Mouse (Mus musculus) erythroblast, embryonic 14.5 days (primary cell): ENCODE results near the gene Cdc42ep4.

ENCODE experiments used
- GATA1 ChIP-seq: IDR thresholded peaks from 2 replicates; pipeline ENCODE4 v1.6.1; 2012; ENCODE audit warnings: low read length, inconsistent platforms, mixed read lengths
- TAL1 ChIP-seq: IDR thresholded peaks from 3 replicates; pipeline ENCODE4 v1.6.1; 2012; ENCODE audit warnings: low read length, inconsistent platforms, mixed read lengths

DNA sequence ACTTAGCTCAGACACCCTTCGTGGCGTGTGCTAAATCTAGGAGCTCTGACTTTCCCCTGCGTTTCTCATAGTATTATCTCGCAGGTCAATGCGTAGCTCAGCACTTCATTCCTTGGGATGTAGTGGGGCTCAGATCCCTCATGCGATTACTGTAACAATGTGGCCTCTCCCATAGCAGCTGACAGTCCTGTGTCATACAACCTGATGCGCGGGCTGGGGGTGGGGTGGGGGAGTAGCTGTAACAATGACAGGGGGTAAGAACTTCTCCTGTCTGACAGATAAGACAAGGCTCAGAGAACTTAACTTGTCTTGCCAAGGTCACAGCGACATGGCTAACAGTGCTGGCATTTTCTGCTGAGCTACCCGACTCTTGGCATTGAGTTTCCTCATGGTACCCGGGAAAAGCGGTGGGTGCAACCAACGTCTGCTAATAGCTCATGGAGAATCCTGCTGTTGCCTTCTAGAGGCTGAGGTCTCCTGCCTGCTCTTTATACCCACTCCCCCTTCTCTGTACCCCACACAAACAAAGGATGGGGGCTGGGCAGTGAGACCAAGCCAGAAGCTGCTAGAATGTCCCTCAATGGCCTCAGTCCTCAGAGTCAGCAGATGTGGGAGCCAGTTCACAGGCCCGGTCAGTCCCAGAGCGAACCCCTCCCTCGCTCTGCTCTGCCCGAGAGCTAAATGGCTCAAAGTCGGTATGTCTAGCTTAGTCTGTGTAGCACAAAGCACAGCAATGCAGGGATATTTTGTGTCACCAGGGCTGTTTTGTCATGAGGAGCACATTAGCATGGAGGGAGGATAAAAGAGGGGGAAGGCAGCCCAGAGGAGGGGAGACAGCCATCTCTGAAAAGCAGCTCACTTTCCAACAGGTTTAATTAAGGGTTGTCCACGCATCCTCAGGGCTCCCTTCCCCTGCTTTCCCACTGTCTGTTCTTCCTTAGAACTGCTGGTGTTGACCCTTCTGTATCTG is 45.6 kb upstream of the Cdc42ep4 start:
- TF ChIP-seq TAL1 (no peak), GATA1 (no peak)
